Mouse (Mus musculus) thymus, postnatal 14 days (tissue): ENCODE measurements around the gene Gpsm1.
A peak's percentile ranks its signal among the peaks of the same experiment; 100 is the strongest.

Experiments
- DNase-seq: peaks from one replicate; pipeline ENCODE4 v3.0.0; 2021

Gpsm1 gene

DNA sequence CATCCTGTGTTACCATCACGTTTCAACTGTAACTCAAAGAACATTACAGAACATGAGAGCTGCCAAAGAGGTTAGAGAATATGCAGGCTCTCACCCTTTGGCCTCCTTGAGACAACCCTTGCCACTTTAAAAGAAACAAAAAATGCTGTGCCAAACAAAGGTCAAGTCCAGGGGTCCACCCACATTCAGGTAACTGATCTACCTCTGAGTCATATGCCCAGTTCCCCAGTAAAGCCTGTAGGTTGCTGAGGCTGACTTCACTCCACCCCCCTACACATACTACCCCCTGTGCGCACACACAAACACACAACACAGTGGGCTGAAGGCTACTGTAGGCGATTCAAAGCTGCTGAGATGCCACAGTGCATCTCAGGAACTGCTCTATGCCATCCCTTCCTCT is 72.4 kb downstream of the Gpsm1 start:
- no peak for DNase-seq

GRCm38 (mm10) chr2:26388682-26389153 is 73.4 kb downstream of the Gpsm1 start:
- no peak for DNase-seq

- peak; percentile 90 for DNase-seq
Observed at GRCm38 (mm10) chr2:26389154-26389690, 73.9 kb downstream of the Gpsm1 start, which contains the start of the genes Entr1 and Pmpca. Gene Entr1 (minus strand): TSS chr2:26389316. Gene Pmpca (plus strand): TSS chr2:26389339.

DNA sequence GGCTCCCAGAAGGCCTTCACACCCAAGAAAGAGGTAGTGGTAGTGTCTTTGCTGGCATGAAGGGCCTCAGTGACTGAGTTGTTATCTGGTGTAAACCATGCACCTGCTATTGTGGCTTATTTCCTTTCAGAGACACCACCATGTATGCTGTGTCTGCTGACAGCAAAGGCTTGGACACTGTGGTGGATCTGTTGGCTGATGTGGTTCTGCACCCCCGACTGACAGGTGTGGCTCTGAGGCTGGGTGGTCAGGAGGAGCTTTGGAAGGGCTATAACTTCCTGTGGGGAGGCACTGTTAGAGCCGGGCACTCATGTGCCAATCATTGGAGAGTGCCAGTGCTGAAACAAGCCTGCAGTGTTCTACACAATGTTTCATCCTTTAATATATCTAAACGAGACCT is 75.6 kb downstream of the Gpsm1 start:
- no peak for DNase-seq

GRCm38 (mm10) chr2:26391617-26392016 is 76.3 kb downstream of the Gpsm1 start:
- no peak for DNase-seq
